Mouse (Mus musculus): ENCODE measurements at regions not wholly inside any gene's neighbourhood (a gene's known extent, or its start where the extent isn't known, plus 50 kb on each side); places are given as distances from the start of the nearest gene placed in this dataset.

- no peak for DNase-seq (ENCODE audit: low spot score)
- no peak for TF ChIP-seq CTCF (IDR thresholded peaks at IDR 0.05; ENCODE audit: low read depth)
- Histone ChIP-seq H3K27ac (no peak overlapping the region), H3K9ac (ENCODE audit: low read depth, low read length) (no peak overlapping the region), H3K4me2 (ENCODE audit: low read length) (no peak overlapping the region), H3K4me3 (replicated peaks; ENCODE audit: low read depth, low read length) (no peak overlapping the region), H3K36me3 (ENCODE audit: insufficient read depth, low read length) (no peaks in the 10 kb centered on the region), H3K4me1 (replicated peaks; ENCODE audit: insufficient read depth, low read length) (no peaks in the 10 kb centered on the region), H3K9me3 (replicated peaks; ENCODE audit: low read length) (no peaks in the 10 kb centered on the region), H3K27me3 (ENCODE audit: insufficient read depth, low read length) (no peaks in the 10 kb centered on the region)
- no peak for ATAC-seq (replicated peaks; ENCODE audit: low FRiP score, low read depth)
- WGBS, result 42% methylated on average over 2 of the region's 2 CpGs
Measured at GRCm38 (mm10) chr3:19444914-19445313, 183.6 kb downstream of the 1700064H15Rik start.

- no peaks in the 10 kb centered on the region for H3K36me3 ChIP-seq (ENCODE audit: insufficient read depth, low read length)
- H3K9ac ChIP-seq (ENCODE audit: low read depth, low read length), result no peak overlapping the region
- 46% methylated on average over 1 of the region's 1 CpGs for WGBS
- no peaks in the 10 kb centered on the region for H3K27me3 ChIP-seq (ENCODE audit: insufficient read depth, low read length)
- DNase-seq (ENCODE audit: low spot score) (no peak), ATAC-seq (replicated peaks; ENCODE audit: low FRiP score, low read depth) (no peak)
- H3K4me2 ChIP-seq (ENCODE audit: low read length), result no peak overlapping the region
- no peak overlapping the region for H3K27ac ChIP-seq
- no peaks in the 10 kb centered on the region for H3K9me3 ChIP-seq (replicated peaks; ENCODE audit: low read length)
- TF ChIP-seq CTCF (IDR thresholded peaks at IDR 0.05; ENCODE audit: low read depth), result no peak
- no peaks in the 10 kb centered on the region for H3K4me1 ChIP-seq (replicated peaks; ENCODE audit: insufficient read depth, low read length)
- no peak overlapping the region for H3K4me3 ChIP-seq (replicated peaks; ENCODE audit: low read depth, low read length)
Measured at GRCm38 (mm10) chr3:19441827-19442226, 186.7 kb downstream of the 1700064H15Rik start.

- WGBS, result 79% methylated on average over 4 of the region's 4 CpGs
- H3K27me3 ChIP-seq (ENCODE audit: insufficient read depth, low read length), result no peaks in the 10 kb centered on the region
- no peaks in the 10 kb centered on the region for H3K9me3 ChIP-seq (replicated peaks; ENCODE audit: low read length)
- H3K36me3 ChIP-seq (ENCODE audit: insufficient read depth, low read length), result no peaks in the 10 kb centered on the region
- DNase-seq (ENCODE audit: low spot score), result no peak
- no peak overlapping the region for H3K4me3 ChIP-seq (replicated peaks; ENCODE audit: low read depth, low read length)
- H3K4me2 ChIP-seq (ENCODE audit: low read length), result no peak overlapping the region
- H3K9ac ChIP-seq (ENCODE audit: low read depth, low read length), result no peak overlapping the region
- TF ChIP-seq CTCF (IDR thresholded peaks at IDR 0.05; ENCODE audit: low read depth), result no peak
- H3K27ac ChIP-seq, result no peak overlapping the region
- H3K4me1 ChIP-seq (replicated peaks; ENCODE audit: insufficient read depth, low read length), result no peaks in the 10 kb centered on the region
- no peak for ATAC-seq (replicated peaks; ENCODE audit: low FRiP score, low read depth)
Measured at GRCm38 (mm10) chr3:19430159-19430558, 198.3 kb downstream of the 1700064H15Rik start.

GRCm38 (mm10) chr3:19429422-19430076 lies 198.9 kb downstream of the 1700064H15Rik start:
- Histone ChIP-seq H3K9ac (ENCODE audit: low read depth, low read length) (no peak overlapping the region), H3K27ac (no peak overlapping the region), H3K4me1 (replicated peaks; ENCODE audit: insufficient read depth, low read length) (no peaks in the 10 kb centered on the region), H3K4me3 (replicated peaks; ENCODE audit: low read depth, low read length) (no peak overlapping the region), H3K27me3 (ENCODE audit: insufficient read depth, low read length) (no peaks in the 10 kb centered on the region), H3K4me2 (ENCODE audit: low read length) (no peak overlapping the region), H3K36me3 (ENCODE audit: insufficient read depth, low read length) (no peaks in the 10 kb centered on the region), H3K9me3 (replicated peaks; ENCODE audit: low read length) (no peaks in the 10 kb centered on the region)
- ATAC-seq (replicated peaks; ENCODE audit: low FRiP score, low read depth) (no peak), DNase-seq (ENCODE audit: low spot score) (no peak)
- no peak for TF ChIP-seq CTCF (IDR thresholded peaks at IDR 0.05; ENCODE audit: low read depth)
- WGBS, result 63% methylated on average over 6 of the region's 6 CpGs

- no peaks in the 10 kb centered on the region for H3K27me3 ChIP-seq (ENCODE audit: insufficient read depth, low read length)
- no peaks in the 10 kb centered on the region for H3K36me3 ChIP-seq (ENCODE audit: insufficient read depth, low read length)
- H3K9ac ChIP-seq (ENCODE audit: low read depth, low read length), result no peak overlapping the region
- DNase-seq (ENCODE audit: low spot score), result no peak
- TF ChIP-seq CTCF (IDR thresholded peaks at IDR 0.05; ENCODE audit: low read depth), result no peak
- H3K4me2 ChIP-seq (ENCODE audit: low read length), result no peak overlapping the region
- H3K9me3 ChIP-seq (replicated peaks; ENCODE audit: low read length), result no peaks in the 10 kb centered on the region
- H3K4me3 ChIP-seq (replicated peaks; ENCODE audit: low read depth, low read length), result no peak overlapping the region
- no peak overlapping the region for H3K27ac ChIP-seq
- no peaks in the 10 kb centered on the region for H3K4me1 ChIP-seq (replicated peaks; ENCODE audit: insufficient read depth, low read length)
- ATAC-seq (replicated peaks; ENCODE audit: low FRiP score, low read depth), result no peak
Measured at GRCm38 (mm10) chr3:19429010-19429409, 199.5 kb downstream of the 1700064H15Rik start.

GRCm38 (mm10) chr3:19426130-19426556 lies 202.3 kb downstream of the 1700064H15Rik start:
- no peaks in the 10 kb centered on the region for H3K27me3 ChIP-seq (ENCODE audit: insufficient read depth, low read length)
- H3K4me1 ChIP-seq (replicated peaks; ENCODE audit: insufficient read depth, low read length), result no peaks in the 10 kb centered on the region
- H3K4me3 ChIP-seq (replicated peaks; ENCODE audit: low read depth, low read length), result no peak overlapping the region
- DNase-seq (ENCODE audit: low spot score), result peak; percentile 15
- ATAC-seq (replicated peaks; ENCODE audit: low FRiP score, low read depth), result peak; percentile 52; the same call in 1 of the 2 replicates
- H3K36me3 ChIP-seq (ENCODE audit: insufficient read depth, low read length), result no peaks in the 10 kb centered on the region
- H3K27ac ChIP-seq, result no peak overlapping the region
- H3K9ac ChIP-seq (ENCODE audit: low read depth, low read length), result no peak overlapping the region
- no peaks in the 10 kb centered on the region for H3K9me3 ChIP-seq (replicated peaks; ENCODE audit: low read length)
- no peak overlapping the region for H3K4me2 ChIP-seq (ENCODE audit: low read length)
- 54% methylated on average over 1 of the region's 1 CpGs for WGBS
- TF ChIP-seq CTCF (IDR thresholded peaks at IDR 0.05; ENCODE audit: low read depth), result no peak

- WGBS, result 97% methylated on average over 1 of the region's 1 CpGs
- H3K27me3 ChIP-seq (ENCODE audit: insufficient read depth, low read length), result no peaks in the 10 kb centered on the region
- H3K4me3 ChIP-seq (replicated peaks; ENCODE audit: low read depth, low read length), result no peak overlapping the region
- H3K27ac ChIP-seq, result no peak overlapping the region
- no peak for ATAC-seq (replicated peaks; ENCODE audit: low FRiP score, low read depth)
- H3K4me1 ChIP-seq (replicated peaks; ENCODE audit: insufficient read depth, low read length), result no peaks in the 10 kb centered on the region
- no peak overlapping the region for H3K4me2 ChIP-seq (ENCODE audit: low read length)
- TF ChIP-seq CTCF (IDR thresholded peaks at IDR 0.05; ENCODE audit: low read depth), result no peak
- H3K9ac ChIP-seq (ENCODE audit: low read depth, low read length), result no peak overlapping the region
- H3K36me3 ChIP-seq (ENCODE audit: insufficient read depth, low read length), result no peaks in the 10 kb centered on the region
- H3K9me3 ChIP-seq (replicated peaks; ENCODE audit: low read length), result no peaks in the 10 kb centered on the region
- no peak for DNase-seq (ENCODE audit: low spot score)
Measured at GRCm38 (mm10) chr3:19425322-19425721, 203.2 kb downstream of the 1700064H15Rik start.

Data from kidney, postnatal 0 days (tissue).